Mouse (Mus musculus) hindbrain, embryonic 15.5 days (tissue): ENCODE data around the gene Gm11555. TPM values are rescaled to one million over a fixed set of nuclear protein-coding genes. Genes with fewer than 3 reads are reported as not detected.

Experiments used
- polyA plus RNA-seq: library from polyadenylated mRNA; unstranded; fragments of >200 nt; fragmentation: Nextera tagmentation; extraction: Ambion mirVana; gene quantifications from 2 replicates; pipeline ENCODE4 v1.2.1, GENCODE M21; 2015

Gm11555 gene
- polyA plus RNA-seq, 1 experiment from 2014 or later: not detected

Other genes with a start within 250 kb of the Gm11555 start
- gene Krt12, start 228.0 kb downstream of the Gm11555 start, polyA plus RNA-seq: 0.30 TPM in 1 of 2 replicates, not detected in the other
- gene Krt20, start 212.1 kb downstream of the Gm11555 start, polyA plus RNA-seq: 0.14 and 0.24 TPM in 2 replicates
- gene Krt23, start 157.1 kb downstream of the Gm11555 start, polyA plus RNA-seq: 0.20 and 0.31 TPM in 2 replicates
- gene Krt39, start 128.9 kb downstream of the Gm11555 start, polyA plus RNA-seq: not detected in 2 replicates
- gene Krt40, start 107.1 kb downstream of the Gm11555 start, polyA plus RNA-seq: not detected in 2 replicates
- gene Krtap3-3, start 99.4 kb downstream of the Gm11555 start, polyA plus RNA-seq: not detected in 2 replicates
- not detected in 2 replicates for gene Krtap3-2, start 93.4 kb downstream of the Gm11555 start, polyA plus RNA-seq
- not detected in 2 replicates for gene Gm11939, start 90.8 kb downstream of the Gm11555 start, polyA plus RNA-seq
- not detected in 2 replicates for gene Krtap3-1, start 83.6 kb downstream of the Gm11555 start, polyA plus RNA-seq
- gene Krtap1-5, start 69.2 kb downstream of the Gm11555 start, polyA plus RNA-seq: not detected in 2 replicates
- gene Krtap1-4, start 66.6 kb downstream of the Gm11555 start, polyA plus RNA-seq: not detected in 2 replicates
- gene Krtap1-3, start 58.9 kb downstream of the Gm11555 start, polyA plus RNA-seq: not detected in 2 replicates
- not detected in 2 replicates for gene Krtap9-3, start 52.1 kb downstream of the Gm11555 start, polyA plus RNA-seq
- gene Gm11938, start 46.9 kb downstream of the Gm11555 start, polyA plus RNA-seq: not detected in 2 replicates
- not detected in 2 replicates for gene Gm11937, start 40.0 kb downstream of the Gm11555 start, polyA plus RNA-seq
- not detected in 2 replicates for gene Krtap2-4, start 35.4 kb downstream of the Gm11555 start, polyA plus RNA-seq
- gene Gm11562, start 29.8 kb downstream of the Gm11555 start, polyA plus RNA-seq: not detected in 2 replicates
- not detected in 2 replicates for gene Krtap4-1, start 22.0 kb downstream of the Gm11555 start, polyA plus RNA-seq
- gene Krtap4-2, start 15.2 kb downstream of the Gm11555 start, polyA plus RNA-seq: not detected in 2 replicates
- not detected in 2 replicates for gene Krtap4-7, start 6.1 kb downstream of the Gm11555 start, polyA plus RNA-seq
- gene Gm11563, start 8.7 kb upstream of the Gm11555 start, polyA plus RNA-seq: not detected in 2 replicates
- gene Krtap4-6, start 15.7 kb upstream of the Gm11555 start, polyA plus RNA-seq: not detected in 2 replicates
- gene Gm14190, start 40.5 kb upstream of the Gm11555 start, polyA plus RNA-seq: not detected in 2 replicates
- gene Gm14180, start 84.1 kb upstream of the Gm11555 start, polyA plus RNA-seq: not detected in 2 replicates
- gene Gm11595, start 122.7 kb upstream of the Gm11555 start, polyA plus RNA-seq: not detected in 2 replicates
- not detected in 2 replicates for gene Krtap4-8, start 130.5 kb upstream of the Gm11555 start, polyA plus RNA-seq
- not detected in 2 replicates for gene Krtap4-9, start 135.0 kb upstream of the Gm11555 start, polyA plus RNA-seq
- gene Gm11596, start 143.2 kb upstream of the Gm11555 start, polyA plus RNA-seq: not detected in 2 replicates
- gene Gm11569, start 148.7 kb upstream of the Gm11555 start, polyA plus RNA-seq: not detected in 2 replicates
- gene Gm11554, start 154.2 kb upstream of the Gm11555 start, polyA plus RNA-seq: not detected in 2 replicates
- gene Krtap4-13, start 159.7 kb upstream of the Gm11555 start, polyA plus RNA-seq: not detected in 2 replicates
- not detected in 2 replicates for gene Gm11564, start 165.4 kb upstream of the Gm11555 start, polyA plus RNA-seq
- gene 2300003K06Rik, start 187.8 kb upstream of the Gm11555 start, polyA plus RNA-seq: not detected in 2 replicates
- gene Krtap4-16, start 201.4 kb upstream of the Gm11555 start, polyA plus RNA-seq: not detected in 2 replicates
- not detected in 2 replicates for gene Gm11568, start 207.7 kb upstream of the Gm11555 start, polyA plus RNA-seq
- gene Gm11559, start 214.2 kb upstream of the Gm11555 start, polyA plus RNA-seq: not detected in 2 replicates
- not detected in 2 replicates for gene Krtap9-1, start 223.2 kb upstream of the Gm11555 start, polyA plus RNA-seq
- gene Gm11567, start 229.0 kb upstream of the Gm11555 start, polyA plus RNA-seq: not detected in 2 replicates